Mouse (Mus musculus): Measurements from ENCODE around the gene Rps2.

Gene Rps2

DNA sequence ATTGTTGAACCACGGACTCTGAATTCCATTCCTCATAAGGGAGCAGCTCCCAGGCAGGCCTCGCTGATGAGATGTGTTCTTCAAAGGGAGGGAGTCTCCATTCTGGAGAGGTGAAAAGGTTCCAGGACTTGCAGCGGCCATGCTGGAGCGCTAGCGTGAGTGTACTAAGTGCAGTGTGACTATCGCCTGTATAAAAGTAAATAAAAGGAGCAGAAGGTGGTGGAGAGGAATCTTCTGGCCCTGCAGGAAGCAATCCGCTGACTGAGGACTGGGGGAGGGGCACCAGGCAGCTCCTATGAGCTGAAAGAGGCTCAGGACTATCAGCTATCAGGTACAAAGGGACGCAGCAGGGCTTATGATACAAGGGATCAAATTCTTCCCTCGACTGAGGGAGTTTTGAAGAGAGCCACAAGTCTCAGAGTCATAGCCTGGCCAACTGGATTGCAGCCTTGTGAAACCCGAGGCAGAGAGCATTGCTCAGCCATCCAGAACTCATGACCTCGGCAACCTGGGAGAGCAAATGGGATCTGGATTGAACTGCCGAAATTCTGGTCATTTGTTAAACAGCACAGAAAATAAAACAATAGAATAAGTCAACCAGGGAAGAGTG lies 48.5 kb downstream of the Rps2 start:
- no peak for DNase-seq (ENCODE audit: low spot score in 2 of 2)

DNA sequence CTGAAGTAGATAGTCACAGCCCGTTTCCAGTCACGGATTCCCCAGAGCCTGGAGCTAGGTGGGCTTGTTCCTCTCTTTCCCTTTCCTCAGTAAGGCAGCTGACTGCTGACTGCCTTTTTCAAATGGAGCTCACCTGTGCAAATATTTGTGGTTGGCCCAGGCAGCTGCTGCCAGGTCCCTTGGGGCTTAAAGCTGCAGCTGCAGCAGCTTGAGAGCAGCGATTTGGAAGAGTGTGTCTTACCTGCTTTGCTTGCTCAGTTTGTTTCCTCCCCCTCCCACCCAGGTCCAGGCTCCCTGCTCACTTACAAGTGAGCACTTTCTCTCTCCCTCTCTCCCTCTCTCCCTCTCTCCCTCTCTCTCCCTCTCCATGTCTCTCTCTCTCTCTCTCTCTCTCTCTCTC lies 51.2 kb downstream of the Rps2 start:
- no peak for DNase-seq (ENCODE audit: low spot score in 2 of 2)

Data from urinary bladder, postnatal 36 days (tissue).